Mouse (Mus musculus): Measurements from ENCODE around the gene Zfp658. TPM values are rescaled to one million over a fixed set of nuclear protein-coding genes. Genes with fewer than 3 reads are reported as not detected.

Gene Zfp658
- total RNA-seq (2014; fragmentation: Nextera tagmentation) (1.2 and 1.3 TPM in 2 replicates), total RNA-seq (2017) (1.1 and 1.2 TPM in 2 replicates), polyA plus RNA-seq (2012) (0.24 and 0.25 TPM in 2 replicates)

GRCm38 (mm10) chr7:43562006-43562633, at the start of gene Zfp658:
Gene Zfp658 (plus strand): TSS chr7:43562256.
- no peaks in the 10 kb centered on the region for H3K9me3 ChIP-seq (replicated peaks)
- peak; percentile 72 for ATAC-seq (ENCODE audit: extremely low read depth, insufficient number of reproducible peaks, low FRiP score, poor library complexity, severe bottlenecking)

GRCm38 (mm10) chr7:43512519-43512918, 49.5 kb upstream of the Zfp658 start:
- ATAC-seq (ENCODE audit: extremely low read depth, insufficient number of reproducible peaks, low FRiP score, poor library complexity, severe bottlenecking) (no peak), DNase-seq (ENCODE audit: low spot score) (no peak)
- H3K36me3 ChIP-seq (replicated peaks) = no peaks in the 10 kb centered on the region
- H3K27me3 ChIP-seq (ENCODE audit: insufficient read depth, low read length) = no peaks in the 10 kb centered on the region
- no peaks in the 10 kb centered on the region for H3K9me3 ChIP-seq (replicated peaks)
- no peak overlapping the region for H3K4me3 ChIP-seq (ENCODE audit: low read depth, low read length)
- TF ChIP-seq TAL1 (conservative IDR thresholded peaks at IDR 0.05; ENCODE audit: low read depth, low read length) = no peak
- TF ChIP-seq CTCF (IDR thresholded peaks at IDR 0.05; ENCODE audit: low read depth, low read length) = no peak
- no peak for TF ChIP-seq GATA1 (IDR thresholded peaks at IDR 0.05; ENCODE audit: borderline replicate concordance, low read length)
- no peak for TF ChIP-seq GATA2 (IDR thresholded peaks at IDR 0.05; ENCODE audit: borderline replicate concordance, low read depth, low read length)
- TF ChIP-seq POLR2AphosphoS5 (IDR thresholded peaks at IDR 0.05; ENCODE audit: insufficient replicate concordance, low read depth, low read length) = no peak
- H3K4me1 ChIP-seq (ENCODE audit: insufficient read depth, low read depth, low read length) = no peaks in the 10 kb centered on the region

More at GRCm38 (mm10) chr7:43562006-43562633, at the start of gene Zfp658:
- TF ChIP-seq CTCF (IDR thresholded peaks at IDR 0.05; ENCODE audit: low read depth, low read length) (no peak), POLR2AphosphoS5 (IDR thresholded peaks at IDR 0.05; ENCODE audit: insufficient replicate concordance, low read depth, low read length) (no peak), TAL1 (conservative IDR thresholded peaks at IDR 0.05; ENCODE audit: low read depth, low read length) (no peak), GATA1 (IDR thresholded peaks at IDR 0.05; ENCODE audit: borderline replicate concordance, low read length) (no peak), GATA2 (IDR thresholded peaks at IDR 0.05; ENCODE audit: borderline replicate concordance, low read depth, low read length) (no peak)
- Histone ChIP-seq H3K36me3 (replicated peaks) (peaks cover 5% of the 10 kb centered on the region), H3K4me3 (ENCODE audit: low read depth, low read length) (peak within 1 kb of the TSS; percentile 75), H3K4me1 (ENCODE audit: insufficient read depth, low read depth, low read length) (peaks cover 12% of the 10 kb centered on the region), H3K27me3 (ENCODE audit: insufficient read depth, low read length) (peaks cover 4% of the 10 kb centered on the region)
- peak; percentile 17 for DNase-seq (ENCODE audit: low spot score)

- ATAC-seq (ENCODE audit: extremely low read depth, insufficient number of reproducible peaks, low FRiP score, poor library complexity, severe bottlenecking) (no peak), DNase-seq (ENCODE audit: low spot score) (no peak)
- H3K36me3 ChIP-seq (replicated peaks) = no peaks in the 10 kb centered on the region
- TF ChIP-seq GATA2 (IDR thresholded peaks at IDR 0.05; ENCODE audit: borderline replicate concordance, low read depth, low read length) = no peak
- TF ChIP-seq POLR2AphosphoS5 (IDR thresholded peaks at IDR 0.05; ENCODE audit: insufficient replicate concordance, low read depth, low read length) = no peak
- TF ChIP-seq GATA1 (IDR thresholded peaks at IDR 0.05; ENCODE audit: borderline replicate concordance, low read length) = no peak
- TF ChIP-seq CTCF (IDR thresholded peaks at IDR 0.05; ENCODE audit: low read depth, low read length) = no peak
- no peak for TF ChIP-seq TAL1 (conservative IDR thresholded peaks at IDR 0.05; ENCODE audit: low read depth, low read length)
- 0 out of 2 replicates have a peak, but pooled peaks cover 2% of the 10 kb centered on the region for H3K27me3 ChIP-seq (ENCODE audit: insufficient read depth, low read length)
- H3K4me3 ChIP-seq (ENCODE audit: low read depth, low read length) = no peak overlapping the region
- no peaks in the 10 kb centered on the region for H3K9me3 ChIP-seq (replicated peaks)
- no peaks in the 10 kb centered on the region for H3K4me1 ChIP-seq (ENCODE audit: insufficient read depth, low read depth, low read length)
Observed at GRCm38 (mm10) chr7:43515076-43515475, 47.0 kb upstream of the Zfp658 start.

- ATAC-seq (ENCODE audit: extremely low read depth, insufficient number of reproducible peaks, low FRiP score, poor library complexity, severe bottlenecking) (no peak), DNase-seq (ENCODE audit: low spot score) (no peak)
- no peaks in the 10 kb centered on the region for H3K4me1 ChIP-seq (ENCODE audit: insufficient read depth, low read depth, low read length)
- H3K27me3 ChIP-seq (ENCODE audit: insufficient read depth, low read length) = 0 out of 2 replicates have a peak, but pooled peaks cover 2% of the 10 kb centered on the region
- H3K36me3 ChIP-seq (replicated peaks) = no peaks in the 10 kb centered on the region
- H3K9me3 ChIP-seq (replicated peaks) = no peaks in the 10 kb centered on the region
- no peak overlapping the region for H3K4me3 ChIP-seq (ENCODE audit: low read depth, low read length)
- TF ChIP-seq GATA2 (IDR thresholded peaks at IDR 0.05; ENCODE audit: borderline replicate concordance, low read depth, low read length) (no peak), CTCF (IDR thresholded peaks at IDR 0.05; ENCODE audit: low read depth, low read length) (no peak), TAL1 (conservative IDR thresholded peaks at IDR 0.05; ENCODE audit: low read depth, low read length) (no peak), GATA1 (IDR thresholded peaks at IDR 0.05; ENCODE audit: borderline replicate concordance, low read length) (no peak), POLR2AphosphoS5 (IDR thresholded peaks at IDR 0.05; ENCODE audit: insufficient replicate concordance, low read depth, low read length) (no peak)
Observed at GRCm38 (mm10) chr7:43518341-43518740, 43.7 kb upstream of the Zfp658 start.

GRCm38 (mm10) chr7:43522776-43523175, 39.3 kb upstream of the Zfp658 start:
- Histone ChIP-seq H3K27me3 (ENCODE audit: insufficient read depth, low read length) (0 out of 2 replicates have a peak, but pooled peaks cover 2% of the 10 kb centered on the region), H3K9me3 (replicated peaks) (no peaks in the 10 kb centered on the region), H3K4me3 (ENCODE audit: low read depth, low read length) (no peak overlapping the region), H3K4me1 (ENCODE audit: insufficient read depth, low read depth, low read length) (no peaks in the 10 kb centered on the region), H3K36me3 (replicated peaks) (no peaks in the 10 kb centered on the region)
- DNase-seq (ENCODE audit: low spot score) (no peak), ATAC-seq (ENCODE audit: extremely low read depth, insufficient number of reproducible peaks, low FRiP score, poor library complexity, severe bottlenecking) (no peak)
- TF ChIP-seq TAL1 (conservative IDR thresholded peaks at IDR 0.05; ENCODE audit: low read depth, low read length) (no peak), GATA1 (IDR thresholded peaks at IDR 0.05; ENCODE audit: borderline replicate concordance, low read length) (no peak), CTCF (IDR thresholded peaks at IDR 0.05; ENCODE audit: low read depth, low read length) (no peak), POLR2AphosphoS5 (IDR thresholded peaks at IDR 0.05; ENCODE audit: insufficient replicate concordance, low read depth, low read length) (no peak), GATA2 (IDR thresholded peaks at IDR 0.05; ENCODE audit: borderline replicate concordance, low read depth, low read length) (no peak)

- Histone ChIP-seq H3K9me3 (replicated peaks) (no peaks in the 10 kb centered on the region), H3K4me1 (ENCODE audit: insufficient read depth, low read depth, low read length) (peaks cover 4% of the 10 kb centered on the region; the same call in 1 of the 2 replicates), H3K4me3 (ENCODE audit: low read depth, low read length) (no peak overlapping the region), H3K36me3 (replicated peaks) (no peaks in the 10 kb centered on the region), H3K27me3 (ENCODE audit: insufficient read depth, low read length) (no peaks in the 10 kb centered on the region)
- ATAC-seq (ENCODE audit: extremely low read depth, insufficient number of reproducible peaks, low FRiP score, poor library complexity, severe bottlenecking) (no peak), DNase-seq (ENCODE audit: low spot score) (no peak)
- TF ChIP-seq GATA1 (IDR thresholded peaks at IDR 0.05; ENCODE audit: borderline replicate concordance, low read length) = no peak
- no peak for TF ChIP-seq CTCF (IDR thresholded peaks at IDR 0.05; ENCODE audit: low read depth, low read length)
- TF ChIP-seq POLR2AphosphoS5 (IDR thresholded peaks at IDR 0.05; ENCODE audit: insufficient replicate concordance, low read depth, low read length) = no peak
- no peak for TF ChIP-seq TAL1 (conservative IDR thresholded peaks at IDR 0.05; ENCODE audit: low read depth, low read length)
- no peak for TF ChIP-seq GATA2 (IDR thresholded peaks at IDR 0.05; ENCODE audit: borderline replicate concordance, low read depth, low read length)
Observed at GRCm38 (mm10) chr7:43525313-43525712, 36.7 kb upstream of the Zfp658 start.
